Mouse (Mus musculus): ENCODE data around the gene Tmem210.

Tmem210 gene

DNA sequence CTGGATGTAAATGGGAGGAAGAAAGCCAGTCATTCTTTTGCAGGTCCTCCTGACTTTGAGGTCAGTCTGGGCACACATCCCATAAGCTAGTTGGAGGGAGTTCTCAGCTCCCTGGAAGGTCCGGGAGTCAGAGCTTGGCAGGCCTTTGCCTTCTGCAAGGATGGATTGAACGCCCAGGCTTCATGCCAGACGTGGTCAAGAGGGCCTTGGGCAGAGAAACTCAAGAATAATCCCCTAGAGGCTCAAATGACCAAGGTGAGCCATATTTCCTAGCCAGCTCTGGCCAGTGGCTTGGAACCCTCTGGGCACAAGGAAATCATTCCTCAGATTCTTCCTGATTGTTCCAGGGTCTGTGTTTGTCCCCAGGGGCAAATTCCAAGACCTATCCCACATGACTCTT lies 23.1 kb upstream of the Tmem210 start:
- WGBS, result 62% methylated on average over 3 of the region's 3 CpGs

DNA sequence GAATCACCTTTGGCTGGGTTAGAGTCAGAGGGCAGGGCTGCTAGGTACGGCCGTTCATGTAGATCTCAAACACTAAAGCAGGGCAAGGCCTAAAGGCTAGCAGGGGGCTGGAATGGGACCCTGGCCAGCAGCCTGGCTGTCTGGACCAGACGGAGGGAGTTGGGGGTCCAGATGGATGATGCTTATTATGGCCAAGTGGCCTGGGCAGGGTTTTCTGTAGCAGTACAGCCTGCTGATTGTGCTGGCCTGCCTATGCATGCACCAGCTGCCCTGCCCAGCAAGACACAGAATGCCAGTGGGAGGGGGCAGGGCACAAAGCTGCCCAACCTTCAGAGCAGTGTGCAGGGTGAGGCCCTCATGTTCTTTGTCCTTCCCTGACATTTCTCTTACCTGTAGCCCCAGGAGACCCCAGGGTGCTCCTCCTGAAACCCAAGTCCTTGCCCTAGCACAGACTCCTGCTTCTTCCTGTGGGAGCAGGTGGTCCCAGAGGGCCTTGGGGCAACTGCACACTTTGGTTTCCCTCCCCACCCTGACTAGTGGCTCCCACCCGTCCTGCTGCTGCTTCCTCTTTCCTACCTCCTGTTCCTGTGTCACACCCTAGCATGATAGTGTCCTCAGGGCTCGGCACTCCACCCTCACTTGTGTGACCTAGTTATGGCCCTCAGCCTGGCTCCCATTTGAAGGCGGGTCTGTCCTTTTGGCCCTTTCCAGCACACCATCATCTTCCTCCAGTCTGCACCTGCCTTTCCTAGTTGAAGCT lies 21.9 kb upstream of the Tmem210 start:
- WGBS, result 55% methylated on average over 6 of the region's 6 CpGs

DNA sequence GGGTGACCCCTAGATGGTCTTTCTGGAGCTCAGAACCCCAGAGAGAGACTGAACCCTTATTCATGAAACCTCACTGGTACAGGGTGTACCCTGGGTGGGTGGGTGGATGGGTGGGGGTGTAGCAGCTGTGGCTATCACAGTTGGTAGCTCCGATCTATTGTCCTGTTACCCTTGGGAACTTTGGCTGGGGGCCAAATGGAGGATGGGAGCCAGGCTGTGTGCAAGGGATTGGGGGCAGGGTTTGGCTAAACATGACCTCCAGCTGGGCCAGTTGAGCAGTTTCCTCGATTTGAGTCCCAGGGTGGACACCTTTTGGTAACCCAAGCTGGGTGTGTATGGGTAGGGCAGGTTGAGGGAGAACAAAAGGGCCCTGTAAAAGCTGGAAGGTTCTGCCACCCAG lies 21.2 kb upstream of the Tmem210 start:
- 26% methylated on average over 2 of the region's 2 CpGs for WGBS

DNA sequence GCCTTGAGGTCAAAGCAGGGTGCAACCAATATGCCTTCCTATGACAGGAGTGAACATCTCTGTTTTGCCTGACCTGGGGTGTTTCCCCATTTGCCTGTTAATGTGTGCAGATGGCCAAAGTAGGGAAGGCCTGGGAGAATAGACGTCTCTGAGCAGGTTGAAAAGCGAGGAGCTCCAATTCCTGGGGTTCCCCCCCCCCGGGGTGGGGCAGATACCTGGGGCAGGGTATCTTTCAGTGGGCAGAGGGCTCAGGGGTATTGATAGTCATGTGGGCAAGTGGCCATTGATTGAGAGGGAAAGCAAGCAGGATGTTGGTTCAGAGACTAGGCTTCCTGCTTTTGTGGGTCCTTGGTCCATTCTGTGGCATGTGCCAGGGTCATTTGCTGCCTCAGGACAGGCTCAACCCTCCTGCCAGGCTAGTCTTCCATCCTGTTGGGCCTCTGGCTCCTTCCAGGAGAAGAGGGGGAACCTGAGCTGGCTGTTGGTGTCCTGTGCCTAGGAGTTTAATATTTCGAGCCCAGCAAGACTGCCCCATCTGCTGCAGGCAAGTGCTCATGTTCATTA lies 20.1 kb upstream of the Tmem210 start:
- WGBS, result 71% methylated on average over 4 of the region's 4 CpGs

DNA sequence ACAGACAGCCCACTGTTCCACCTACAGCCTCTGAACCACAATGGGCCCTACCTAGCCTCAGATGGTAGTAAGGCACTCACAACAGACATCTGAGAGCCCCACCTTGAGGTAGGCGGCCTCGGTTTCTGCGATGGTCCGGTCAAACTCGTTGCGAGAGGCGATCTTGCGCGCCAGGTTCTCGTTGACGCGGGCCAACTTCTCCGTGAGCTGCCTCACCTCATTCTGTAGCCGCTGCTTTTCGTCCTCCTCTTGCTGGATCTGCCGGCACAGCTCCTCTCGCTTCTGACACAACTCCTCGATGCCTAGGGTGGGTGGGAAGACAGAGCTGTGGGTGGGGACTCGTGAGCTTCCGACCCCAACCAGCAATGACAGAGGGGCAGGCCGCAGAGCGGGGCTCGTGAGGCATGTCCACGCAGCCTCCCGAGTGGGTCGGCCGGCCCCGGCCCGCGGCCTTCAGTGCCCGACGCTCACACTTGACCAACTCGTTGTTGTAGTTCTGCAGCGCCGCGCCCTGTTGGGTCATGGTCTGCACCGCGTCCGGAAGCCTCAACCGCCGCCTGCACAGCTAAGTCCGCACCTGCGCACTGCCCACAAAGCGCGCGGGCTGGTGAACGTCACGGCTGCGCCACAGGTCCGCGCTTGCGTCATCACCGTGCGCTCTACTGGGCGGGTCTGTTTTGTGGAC lies 16.0 kb upstream of the Tmem210 start, which contains the start of the genes Ssna1 and Anapc2:
Ssna1 (minus strand) TSS at position 612 of the 685 bp plus-strand sequence.
Anapc2 (plus strand) TSS at position 652 of the 685 bp plus-strand sequence.
- under 1% methylated on average over 55 of the region's 55 CpGs for WGBS

DNA sequence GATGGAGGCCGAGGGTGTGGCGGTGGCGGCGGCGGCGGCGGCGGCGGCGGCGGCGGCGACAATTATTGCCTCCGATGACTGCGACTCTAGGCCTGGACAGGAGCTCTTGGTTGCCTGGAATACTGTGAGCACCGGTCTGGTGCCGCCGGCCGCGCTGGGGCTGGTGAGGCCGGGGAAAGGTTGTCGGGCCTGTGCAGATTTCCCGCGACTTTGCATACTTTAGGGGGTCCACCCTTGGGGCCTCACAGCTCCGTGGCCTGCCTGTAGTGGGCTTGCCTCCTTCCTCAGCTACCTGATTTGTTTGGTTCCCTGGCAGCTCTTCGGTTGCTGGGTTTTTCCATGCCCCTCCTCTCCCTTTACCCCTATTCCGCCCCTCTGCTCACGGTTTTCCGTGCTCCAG lies 15.4 kb upstream of the Tmem210 start:
- under 1% methylated on average over 29 of the region's 29 CpGs for WGBS

DNA sequence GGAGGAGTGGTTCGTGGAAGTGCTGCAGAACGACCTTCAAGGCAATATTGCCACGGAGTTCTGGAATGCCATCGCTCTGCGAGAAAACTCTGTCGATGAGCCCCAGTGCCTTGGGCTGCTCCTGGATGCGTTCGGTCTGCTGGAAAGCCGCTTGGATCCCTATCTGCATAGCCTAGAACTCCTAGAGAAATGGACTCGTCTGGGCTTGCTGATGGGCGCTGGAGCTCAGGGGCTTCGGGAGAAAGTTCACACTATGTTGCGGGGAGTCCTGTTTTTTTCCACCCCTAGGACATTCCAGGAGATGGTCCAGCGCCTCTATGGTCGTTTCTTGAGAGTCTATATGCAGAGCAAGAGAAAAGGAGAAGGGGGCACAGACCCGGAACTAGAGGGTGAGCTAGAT lies 14.9 kb upstream of the Tmem210 start:
- WGBS, result 36% methylated on average over 16 of the region's 16 CpGs

DNA sequence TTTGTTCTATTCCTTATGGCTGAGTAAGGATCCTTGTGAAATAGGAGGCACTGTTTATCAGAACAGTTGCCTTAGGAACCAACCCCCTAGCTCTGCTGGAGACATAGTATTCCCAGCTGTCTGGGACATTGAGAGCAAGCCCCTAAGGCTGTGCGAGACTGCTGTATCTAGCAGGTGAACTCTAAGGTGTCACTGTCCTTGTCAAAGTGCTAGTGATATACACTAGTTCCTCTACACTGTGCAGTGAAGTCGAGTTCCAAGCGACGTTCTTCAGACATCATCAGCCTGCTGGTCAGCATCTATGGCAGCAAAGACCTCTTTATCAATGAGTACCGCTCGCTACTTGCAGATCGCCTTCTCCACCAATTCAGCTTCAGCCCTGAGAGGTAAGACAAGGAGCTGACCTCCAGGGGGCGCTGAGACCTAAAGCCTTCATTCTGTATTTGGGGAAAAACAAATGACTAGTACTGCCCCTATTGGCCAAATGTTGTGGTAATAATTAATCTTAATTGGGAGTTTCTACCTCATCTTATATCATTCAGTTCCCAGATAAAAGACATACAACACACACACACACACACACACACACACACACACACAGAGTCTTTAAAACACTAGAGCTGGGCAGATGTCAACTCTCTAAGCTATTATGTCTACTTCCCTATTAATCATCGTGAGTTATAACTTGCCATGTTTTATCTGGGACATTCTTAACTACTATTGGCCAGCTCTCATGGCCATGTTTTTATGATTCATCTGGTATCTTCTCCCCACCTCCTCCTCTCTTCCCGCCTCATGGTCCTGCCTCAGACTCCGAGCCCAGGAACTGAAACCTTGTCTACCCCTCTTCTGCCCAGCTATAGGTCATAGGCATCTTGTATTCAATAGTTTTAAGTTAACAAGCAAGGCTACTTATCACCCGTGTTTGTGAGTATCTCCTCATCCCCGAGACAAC lies 8.7 kb upstream of the Tmem210 start:
- WGBS, result 61% methylated on average over 13 of the region's 13 CpGs

DNA sequence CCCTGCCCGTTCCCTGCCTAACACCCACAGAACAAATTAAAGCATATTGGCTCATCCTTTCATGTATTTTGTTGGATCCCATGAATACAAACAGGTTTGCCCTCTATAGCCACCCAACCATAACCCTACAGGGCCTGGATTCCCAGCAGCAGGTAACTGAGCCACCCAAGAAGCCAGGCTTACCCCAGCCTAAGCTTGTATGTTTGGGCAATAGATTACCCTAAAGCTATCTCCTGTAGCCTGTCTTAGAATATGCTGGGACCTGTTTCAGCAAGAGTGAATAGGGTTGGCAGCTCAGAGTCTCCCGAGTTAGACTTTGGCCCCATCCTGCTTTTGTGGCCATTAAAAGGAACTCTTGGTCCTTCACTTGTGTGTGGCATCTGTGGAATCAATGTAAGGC lies 2.4 kb upstream of the Tmem210 start:
- 55% methylated on average over 2 of the region's 2 CpGs for WGBS

DNA sequence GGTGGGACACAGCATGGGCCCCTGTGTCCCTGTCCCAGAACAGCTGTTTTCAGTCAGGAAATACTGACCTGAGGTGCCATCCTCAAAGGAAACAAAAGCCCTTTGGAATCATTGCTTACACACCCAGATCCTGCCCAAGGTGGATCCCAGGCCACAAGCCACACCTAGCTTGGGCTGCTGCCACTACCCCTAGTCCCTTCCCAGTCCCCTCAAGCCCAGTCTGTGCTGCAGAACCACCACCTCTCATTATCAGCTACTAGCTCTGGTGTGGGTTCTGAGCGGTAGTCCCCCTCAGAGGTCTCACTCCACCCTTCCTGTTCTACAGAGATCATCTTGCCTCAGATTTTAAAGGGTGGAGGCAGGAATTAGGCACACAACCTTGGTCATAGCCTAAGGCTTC lies 1.6 kb upstream of the Tmem210 start:
- 70% methylated on average over 1 of the region's 1 CpGs for WGBS

DNA sequence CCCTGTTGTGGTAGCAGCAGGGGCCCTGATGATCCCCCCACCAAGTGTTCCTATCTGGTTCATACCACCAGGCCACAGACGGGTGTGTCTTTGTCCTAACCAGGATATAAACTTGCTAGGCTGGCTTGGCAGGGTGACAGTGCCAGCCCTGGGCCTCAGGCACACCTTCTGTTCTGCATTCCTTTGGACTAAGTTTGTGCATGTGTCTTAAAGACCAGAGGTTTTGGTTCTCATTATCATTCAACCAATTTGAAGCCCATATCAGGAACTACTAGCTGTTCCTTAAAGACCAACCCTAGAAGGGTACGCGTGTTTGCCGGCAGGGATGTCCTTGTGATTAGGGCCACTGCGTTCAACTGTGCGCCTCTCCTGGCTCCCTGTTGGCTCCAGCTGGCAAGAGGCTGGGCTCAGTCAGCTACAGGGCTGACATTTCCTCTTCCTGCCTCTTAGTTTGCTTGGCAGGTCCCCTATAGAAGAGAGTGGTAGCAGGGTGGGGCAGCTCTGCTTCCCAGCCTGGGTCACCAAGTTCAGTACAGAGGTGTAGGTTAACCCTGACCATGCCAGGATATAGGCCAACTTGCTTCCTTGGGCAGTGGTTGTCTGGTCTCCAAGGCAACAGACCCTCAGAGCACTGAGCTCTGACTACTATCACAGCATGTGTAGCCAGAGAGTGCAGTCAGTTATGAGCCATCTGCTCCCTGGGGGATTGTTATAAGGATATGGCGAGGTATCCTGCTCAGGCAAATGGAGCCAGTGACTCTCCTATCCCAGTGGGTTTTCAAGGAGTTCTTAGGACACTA lies 908 bp upstream of the Tmem210 start:
- WGBS, result 26% methylated on average over 7 of the region's 7 CpGs

DNA sequence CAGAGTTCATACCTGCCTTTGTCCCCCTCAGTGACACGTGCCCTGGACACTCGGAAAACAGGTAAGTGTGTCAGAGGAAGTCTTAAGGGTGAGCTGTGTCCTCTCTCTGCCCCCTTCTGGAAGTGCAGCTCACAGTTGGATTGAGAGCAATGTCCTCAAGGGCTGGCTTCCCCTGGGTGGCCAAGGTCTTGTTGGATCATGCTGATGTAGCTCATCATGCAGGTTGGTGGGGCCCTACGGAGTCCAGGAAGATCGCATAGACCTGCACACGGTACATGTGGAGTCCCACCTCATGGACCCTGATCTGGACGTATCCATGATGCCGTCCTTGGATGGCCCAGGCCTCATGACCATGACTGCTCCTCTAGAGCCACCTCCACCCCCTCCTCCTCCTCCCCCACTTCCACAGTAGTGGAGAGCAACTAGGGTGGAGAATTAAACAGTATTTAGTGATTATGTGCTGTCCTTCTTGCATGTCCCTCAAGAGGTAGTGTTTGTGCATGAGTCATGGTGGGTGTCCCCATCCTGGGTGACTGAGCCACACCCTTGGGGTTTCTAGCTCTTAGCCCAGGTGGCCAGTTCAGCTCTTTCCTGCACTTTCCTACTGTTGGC lies 895 bp downstream of the Tmem210 start:
- 69% methylated on average over 7 of the region's 7 CpGs for whole genome bisulfite sequencing

DNA sequence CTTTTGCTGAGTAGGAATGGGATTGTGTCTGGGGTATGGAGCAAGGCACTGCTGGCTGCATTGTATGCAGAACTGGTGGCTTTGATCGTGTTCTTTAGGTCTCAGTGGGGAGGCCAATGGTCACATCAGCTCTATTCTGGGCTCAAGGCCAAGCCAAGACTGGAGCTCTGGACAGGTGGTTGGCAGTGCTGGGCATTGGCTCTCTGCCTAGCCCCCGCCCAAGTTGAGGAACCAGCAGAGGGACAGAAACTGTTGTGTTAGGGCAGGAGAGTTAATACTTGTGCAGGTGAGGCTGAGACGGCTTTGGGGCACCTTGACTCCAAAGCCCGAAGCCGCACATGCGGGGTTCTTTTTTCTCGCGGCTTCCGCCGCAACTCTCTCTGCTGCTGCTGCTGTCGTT lies 1.7 kb downstream of the Tmem210 start, which contains the start of gene Lrrc26:
Lrrc26 (plus strand) TSS at position 265 of the 400 bp plus-strand sequence.
- WGBS, result 5% methylated on average over 11 of the region's 11 CpGs

DNA sequence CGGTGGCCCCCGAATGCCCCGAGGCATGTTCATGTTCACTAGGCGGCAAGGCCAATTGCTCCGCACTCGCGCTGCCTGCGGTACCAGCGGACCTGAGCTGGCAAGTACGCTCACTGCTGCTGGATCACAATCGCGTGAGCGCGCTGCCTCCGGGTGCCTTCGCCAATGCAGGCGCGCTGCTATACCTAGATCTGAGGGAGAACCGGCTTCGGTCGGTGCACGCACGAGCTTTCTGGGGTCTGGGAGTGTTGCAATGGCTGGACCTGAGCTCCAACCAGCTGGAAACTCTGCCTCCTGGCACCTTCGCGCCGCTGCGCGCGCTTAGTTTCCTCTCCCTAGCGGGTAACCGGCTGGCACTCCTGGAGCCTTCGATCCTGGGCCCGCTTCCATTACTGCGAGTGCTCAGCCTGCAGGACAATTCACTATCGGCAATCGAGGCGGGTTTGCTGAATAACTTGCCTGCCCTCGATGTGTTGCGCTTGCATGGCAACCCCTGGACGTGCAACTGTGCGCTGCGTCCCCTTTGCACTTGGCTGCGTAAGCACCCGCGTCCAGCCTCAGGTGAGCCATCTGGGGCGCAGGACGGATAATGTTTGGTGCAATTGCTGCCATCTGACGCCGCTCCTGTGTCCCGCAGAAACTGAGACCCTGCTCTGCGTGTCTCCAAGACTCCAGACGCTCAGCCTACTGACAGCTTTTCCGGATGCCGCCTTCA lies 2.3 kb downstream of the Tmem210 start:
- 1% methylated on average over 54 of the region's 54 CpGs for WGBS

DNA sequence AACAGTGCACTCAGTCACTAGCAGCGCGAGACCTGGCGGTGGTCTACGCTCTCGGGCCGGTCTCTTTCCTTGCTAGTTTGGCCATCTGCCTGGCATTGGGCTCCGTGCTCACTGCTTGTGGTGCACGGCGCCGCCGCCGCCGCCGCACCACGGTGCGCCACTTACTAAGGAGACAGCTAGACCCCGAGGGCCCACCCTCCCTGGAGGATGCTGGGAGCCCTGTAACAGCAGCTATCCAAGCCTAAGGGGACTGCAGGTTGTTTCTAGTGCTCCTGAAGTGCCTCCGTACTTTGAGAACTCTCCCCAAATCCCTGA lies 2.8 kb downstream of the Tmem210 start:
- WGBS, result under 1% methylated on average over 18 of the region's 18 CpGs

DNA sequence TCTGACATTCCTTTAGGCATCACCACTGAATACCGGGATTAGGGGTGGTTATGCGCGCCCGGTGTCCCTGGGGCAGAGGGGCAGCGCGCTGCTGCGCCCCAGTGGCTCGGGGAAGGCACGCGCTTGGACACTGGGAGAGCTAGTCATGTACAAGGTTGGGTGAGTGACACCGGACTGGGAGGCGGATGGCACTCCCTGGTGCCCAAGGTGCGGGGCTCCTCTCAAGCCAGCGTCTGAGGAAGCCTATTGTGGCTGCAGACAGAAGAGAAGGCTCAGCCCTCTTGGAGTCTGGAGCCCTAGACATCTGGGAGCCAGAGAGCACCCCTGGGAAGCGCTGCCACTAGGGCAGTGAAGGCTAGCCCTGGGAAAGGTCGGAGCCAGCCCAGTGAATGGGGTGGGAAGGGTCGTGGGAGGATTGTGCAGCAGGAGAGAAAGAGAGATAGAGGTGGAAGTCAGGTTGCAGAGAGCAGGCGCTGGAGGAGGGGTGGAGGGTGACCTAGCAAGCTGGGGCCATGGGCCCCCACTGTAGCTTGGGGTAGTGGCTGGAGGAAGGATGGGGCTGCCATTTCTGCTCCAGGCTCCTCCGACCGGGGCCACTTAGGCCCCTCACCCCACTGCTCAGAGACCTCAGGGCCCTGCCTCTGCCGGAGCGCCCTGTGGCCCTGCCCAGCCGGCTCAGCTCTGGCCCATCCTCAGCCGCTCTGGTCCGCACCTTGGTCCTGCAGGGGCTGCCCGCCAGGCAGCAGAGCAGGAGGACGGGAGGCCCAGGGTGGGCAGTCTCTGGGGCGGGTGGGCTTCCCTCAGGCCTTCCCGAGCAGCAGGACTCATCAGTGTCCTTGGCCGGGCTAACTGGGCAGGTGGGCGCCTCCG lies 3.5 kb downstream of the Tmem210 start:
- 23% methylated on average over 32 of the region's 32 CpGs for WGBS

DNA sequence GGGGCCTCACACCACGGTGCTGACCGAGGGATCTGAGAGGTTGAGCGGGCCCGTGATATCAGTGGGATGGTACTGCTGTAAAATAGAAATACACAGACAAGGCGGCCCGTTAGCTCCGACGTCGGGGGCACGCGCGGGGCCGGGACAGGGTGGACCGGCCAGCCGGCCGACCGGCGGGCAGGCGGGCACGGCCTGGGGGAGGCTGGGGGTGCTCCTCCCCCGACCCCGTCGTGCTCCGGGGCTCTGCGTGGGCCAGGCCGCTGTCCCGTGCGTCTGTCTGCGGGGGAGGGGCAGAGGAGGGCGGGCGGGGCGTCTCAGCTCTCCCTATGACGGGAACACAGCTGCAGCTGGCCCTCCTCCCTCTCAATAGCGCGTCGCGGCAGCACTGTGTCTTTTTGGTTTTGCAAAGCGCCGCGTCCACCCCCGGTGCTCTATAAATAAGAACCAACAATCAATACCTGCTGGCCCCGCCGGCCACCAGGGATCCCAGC lies 4.2 kb downstream of the Tmem210 start:
- 3% methylated on average over 43 of the region's 43 CpGs for WGBS

DNA sequence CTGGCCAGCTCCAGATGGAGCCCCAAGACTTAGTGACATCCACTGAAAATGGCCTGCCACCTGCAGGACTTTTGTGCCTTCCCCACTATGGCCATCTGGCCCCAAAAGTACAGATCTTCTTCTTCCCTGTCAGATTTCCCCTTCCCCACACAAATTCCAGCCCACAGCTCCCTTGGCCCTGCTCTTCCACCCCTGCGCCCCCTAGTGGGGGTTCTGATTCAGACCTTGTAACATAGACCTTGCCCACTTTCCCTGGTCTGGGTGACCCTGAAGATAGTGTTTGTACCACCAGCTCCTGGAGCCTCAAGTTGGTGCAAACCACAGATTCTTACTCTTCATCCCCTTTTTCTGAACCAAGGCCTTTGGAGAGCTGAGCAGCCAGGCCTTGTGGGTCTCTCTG lies 4.9 kb downstream of the Tmem210 start:
- 0% methylated on average over 1 of the region's 1 CpGs for WGBS

DNA sequence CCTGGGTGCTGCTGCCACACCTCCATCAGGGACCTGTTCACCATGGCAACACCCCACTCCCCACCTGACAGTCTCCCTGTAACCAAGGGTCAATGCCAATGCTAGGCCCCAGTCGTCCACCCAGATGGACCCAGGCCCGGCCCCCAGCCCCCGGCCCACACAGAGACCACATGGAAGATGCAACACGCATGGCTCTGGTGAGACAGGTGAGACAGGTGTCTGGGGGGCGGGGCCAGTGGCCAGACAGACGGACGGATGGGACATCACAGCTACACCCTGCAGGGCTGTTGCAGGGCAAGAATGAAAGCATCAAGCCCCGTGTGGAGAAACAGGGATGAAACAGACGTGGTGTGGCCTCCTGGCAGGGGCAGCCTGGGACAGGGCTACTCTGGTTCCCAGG lies 5.8 kb downstream of the Tmem210 start:
- WGBS, result 69% methylated on average over 9 of the region's 9 CpGs

Measured in cerebral cortex, adult 2 months (tissue).